Mouse (Mus musculus) lung, adult 18-20 months (tissue): ENCODE measurements around the gene Tff2.

Experiments used
- DNase-seq, 2 experiments: peaks; one replicate each; pipeline ENCODE4 v3.0.0; 2022; ENCODE audit warnings: mixed read lengths in 2 of 2

Gene Tff2

DNA sequence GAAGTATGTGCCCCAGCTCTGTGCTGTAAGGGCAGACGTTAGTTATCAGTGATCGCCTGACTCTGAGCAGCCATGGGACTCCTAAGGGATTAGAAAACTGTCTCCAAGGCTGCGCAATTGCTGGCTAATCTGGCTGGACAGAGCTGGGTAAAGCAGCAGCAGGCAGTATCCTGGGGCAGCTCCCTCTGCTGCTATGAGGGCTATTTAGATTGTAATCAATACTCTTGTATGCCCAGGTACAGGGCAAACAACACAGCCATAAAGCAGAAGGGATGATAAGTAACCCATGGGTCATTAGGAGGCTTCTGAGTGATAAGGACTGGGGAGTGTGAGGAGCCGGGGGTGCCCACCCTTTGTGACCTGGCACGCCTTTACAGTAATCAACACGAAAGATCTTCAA, 9.2 kb downstream of the Tff2 start:
- no peak for DNase-seq

DNA sequence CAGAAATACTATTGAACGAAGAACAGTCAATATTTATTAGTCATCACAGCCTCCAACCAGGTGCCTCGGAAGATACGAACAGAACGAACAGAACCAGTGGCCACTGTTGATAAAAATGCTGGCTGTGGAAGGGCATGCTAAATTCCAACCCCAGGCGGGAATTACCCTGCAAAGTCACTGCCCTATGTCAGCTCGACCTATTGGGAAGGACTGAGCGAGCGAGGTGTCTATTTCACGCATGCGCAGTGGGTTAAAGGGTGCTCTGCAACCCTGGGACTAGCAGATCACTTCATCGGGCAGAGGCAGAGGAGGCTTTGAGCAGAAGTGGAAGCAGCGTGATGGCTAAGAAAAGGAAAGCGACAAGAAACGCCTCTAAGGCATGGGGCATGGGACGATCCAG, 10.3 kb downstream of the Tff2 start:
- DNase-seq = no peak

DNA sequence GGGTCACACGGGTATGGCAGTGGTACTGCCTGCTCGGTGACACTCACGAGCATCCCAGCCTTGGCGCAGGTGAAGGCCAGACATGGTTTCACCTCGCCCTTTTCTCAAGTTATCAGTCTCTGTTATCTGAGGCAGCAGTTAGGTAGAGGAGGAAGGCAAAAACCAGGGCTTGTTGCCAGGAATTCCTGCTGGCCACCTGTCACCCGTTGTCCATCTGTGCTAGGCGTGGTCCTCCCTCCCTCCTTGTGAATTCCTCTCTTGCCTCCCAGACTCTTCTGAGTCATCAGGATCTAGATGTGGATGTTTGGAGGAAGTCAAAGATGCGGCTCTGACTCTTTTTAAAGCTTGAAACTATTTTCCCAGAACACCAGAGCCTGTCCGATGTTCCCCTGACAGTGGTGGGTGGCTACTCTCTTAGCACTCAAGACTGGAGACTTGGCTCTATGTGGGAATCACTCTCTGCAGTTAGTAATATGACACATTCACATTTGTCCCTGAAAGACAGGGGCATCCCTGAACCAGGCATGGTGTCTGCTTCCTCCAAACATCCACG, 12.7 kb downstream of the Tff2 start:
- DNase-seq = no peak

DNA sequence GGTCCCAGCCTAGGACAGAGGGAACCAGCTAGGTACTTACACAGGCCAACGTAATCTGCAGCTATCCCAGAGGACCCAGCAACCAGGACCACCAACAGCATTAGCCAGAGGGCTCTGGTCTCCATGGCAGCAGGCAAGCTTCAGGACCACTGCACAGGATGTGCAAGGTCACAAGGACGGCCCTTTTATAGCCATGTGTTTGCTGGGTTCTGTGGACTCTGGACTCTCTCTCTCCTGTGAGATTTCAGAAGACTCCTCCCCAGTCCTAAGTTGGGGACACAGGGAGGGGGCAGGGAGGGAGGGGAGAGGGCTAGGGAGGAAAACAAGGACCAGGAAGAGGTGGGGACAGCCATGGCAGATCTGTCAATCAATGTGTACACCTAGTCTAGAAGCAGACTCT, 14.6 kb downstream of the Tff2 start, which contains the start of gene Tff3:
TSS of gene Tff3 (minus strand) at position 195 of the 400 bp plus-strand sequence.
- DNase-seq = no peak

DNA sequence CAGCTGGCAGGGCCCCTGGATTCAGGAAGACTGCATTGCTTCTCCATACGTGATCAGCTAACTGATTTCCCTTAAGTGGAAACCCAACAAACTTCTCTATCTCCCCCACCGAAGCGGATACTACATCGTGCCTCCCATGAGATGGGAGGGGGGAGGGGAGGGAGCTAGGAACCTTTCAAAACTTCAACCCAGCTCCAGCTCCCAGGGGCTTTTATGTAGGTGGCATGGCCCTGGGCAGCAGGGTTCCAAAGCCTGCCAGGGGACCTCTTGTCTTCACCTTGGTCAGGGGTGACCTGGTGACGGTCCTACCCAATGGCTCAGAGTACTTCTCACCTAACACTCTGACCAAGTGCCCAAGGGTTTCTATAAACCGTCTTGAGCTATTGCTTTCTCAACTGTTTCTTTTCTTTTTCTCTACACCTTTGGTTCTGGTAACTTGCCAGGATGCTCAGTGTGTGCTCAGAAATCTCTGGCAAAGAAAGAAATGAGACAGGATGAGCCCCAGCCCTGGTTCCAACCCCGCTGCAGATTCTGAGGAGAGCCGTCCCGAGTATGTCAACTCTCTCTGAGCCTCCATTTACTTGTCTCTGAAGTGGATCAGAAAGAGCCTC, 15.3 kb downstream of the Tff2 start:
- DNase-seq = no peak

DNA sequence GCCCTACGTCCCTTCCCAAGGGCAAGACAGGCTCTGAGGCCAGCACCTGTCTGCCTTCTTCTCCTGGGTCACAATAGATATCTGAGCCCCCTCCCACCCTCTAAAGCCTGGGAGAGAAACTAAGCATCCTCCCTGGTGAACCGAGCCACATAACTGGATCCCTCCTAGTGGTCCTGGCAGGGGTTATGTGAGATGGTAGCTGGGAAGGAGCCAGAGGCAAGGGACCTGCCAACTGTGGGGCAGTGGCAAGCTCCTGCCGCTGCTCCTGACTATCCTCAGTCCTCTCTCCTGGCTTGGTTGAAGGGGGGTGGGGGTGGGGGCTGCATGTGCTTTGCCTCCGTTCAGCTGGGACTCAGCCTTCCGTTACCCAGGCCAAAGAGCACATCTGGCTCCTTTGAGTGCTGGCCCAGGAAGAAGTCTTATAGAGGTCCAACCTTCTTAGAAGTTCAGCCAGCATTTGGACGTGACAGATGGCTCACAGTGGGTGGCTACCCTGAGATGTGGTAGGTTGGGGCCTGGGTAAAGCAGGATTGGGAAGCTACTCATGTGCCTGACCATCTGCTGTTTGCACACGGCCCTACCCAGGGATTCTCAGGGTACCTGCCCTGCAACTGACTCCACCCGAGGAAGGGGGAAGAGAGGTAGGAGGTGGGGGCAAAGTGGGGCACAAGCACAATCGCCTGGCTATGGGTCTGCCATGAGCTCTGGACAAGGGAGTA, 18.4 kb downstream of the Tff2 start:
- no peak for DNase-seq

DNA sequence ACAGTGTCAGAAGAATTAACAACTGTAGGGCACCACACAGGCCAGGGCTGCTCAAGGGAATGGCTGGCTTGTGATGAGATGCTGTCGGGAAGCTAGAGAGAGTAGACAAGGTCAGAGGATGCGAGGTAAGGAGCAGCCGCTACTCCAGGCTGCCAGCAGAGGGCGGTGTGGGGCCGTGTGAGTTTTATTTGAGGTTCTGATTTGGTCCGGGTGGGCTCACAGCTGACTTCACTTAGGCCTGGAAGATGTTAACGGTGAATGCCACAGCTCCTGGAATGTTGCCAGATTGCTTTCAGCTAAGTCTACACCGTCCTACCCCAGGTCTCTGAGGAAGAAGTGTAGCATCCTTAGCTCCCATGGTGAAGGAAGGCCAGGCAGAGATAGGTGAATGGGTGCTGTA, 22.1 kb downstream of the Tff2 start:
- no peak for DNase-seq

DNA sequence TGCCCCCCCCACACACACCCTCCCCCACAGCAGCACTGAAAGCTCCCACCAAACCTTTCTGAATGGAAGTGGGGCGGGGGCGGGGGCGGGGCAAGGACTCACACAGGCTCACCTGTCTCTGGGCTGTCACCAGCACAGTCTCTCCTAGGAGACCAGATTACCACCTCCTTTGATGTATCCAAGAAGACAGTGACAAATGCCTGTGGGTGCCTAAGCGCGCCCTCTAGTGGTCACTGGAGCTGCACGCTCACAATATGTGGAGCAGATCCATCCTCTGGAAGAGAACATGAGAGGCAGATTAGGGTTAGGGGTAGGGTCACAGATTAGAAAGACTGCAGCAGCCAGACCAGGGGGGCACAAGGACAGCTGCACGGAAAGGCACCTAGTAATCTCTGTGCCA, 24.7 kb downstream of the Tff2 start:
- DNase-seq = peak; percentile 48 to 64

DNA sequence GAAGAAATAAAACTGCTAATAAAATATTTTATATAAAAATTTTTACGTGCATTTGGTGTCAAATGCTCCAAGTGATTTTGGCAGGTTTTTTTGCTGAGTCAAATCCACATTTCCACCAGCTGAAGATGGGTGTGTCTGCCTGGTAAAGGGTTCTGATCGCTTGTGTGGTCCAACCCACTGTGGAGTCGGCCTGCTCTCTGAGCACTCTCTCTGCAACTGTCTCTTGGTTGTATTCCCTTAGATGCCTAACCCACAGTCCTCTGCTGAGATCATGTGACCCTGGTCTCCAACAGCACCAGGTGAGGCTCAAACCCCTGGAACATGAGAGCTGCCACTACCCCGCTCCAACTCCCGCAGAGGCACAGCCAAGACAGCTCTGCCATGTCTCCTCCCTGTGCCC, 26.1 kb downstream of the Tff2 start:
- DNase-seq = no peak

DNA sequence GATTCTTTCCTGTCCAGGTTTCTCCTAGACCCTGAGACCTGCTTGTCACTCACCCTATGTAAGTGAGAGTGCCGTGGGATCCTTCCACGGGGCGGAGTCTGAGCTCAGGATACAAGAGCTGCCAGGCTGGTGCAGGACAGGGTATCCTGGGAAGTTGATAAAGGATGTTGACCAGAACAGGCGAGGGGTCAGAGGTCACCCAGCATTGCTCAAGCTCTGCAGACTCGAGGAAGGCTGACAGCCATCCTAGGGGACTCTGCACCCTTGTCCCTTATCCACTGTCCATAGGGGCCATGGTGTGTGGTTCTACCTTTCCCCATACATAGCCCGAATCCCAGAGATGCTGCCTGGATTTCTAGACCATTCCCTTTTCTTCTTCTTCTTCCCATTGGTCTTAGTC, 28.0 kb downstream of the Tff2 start:
- no peak for DNase-seq

DNA sequence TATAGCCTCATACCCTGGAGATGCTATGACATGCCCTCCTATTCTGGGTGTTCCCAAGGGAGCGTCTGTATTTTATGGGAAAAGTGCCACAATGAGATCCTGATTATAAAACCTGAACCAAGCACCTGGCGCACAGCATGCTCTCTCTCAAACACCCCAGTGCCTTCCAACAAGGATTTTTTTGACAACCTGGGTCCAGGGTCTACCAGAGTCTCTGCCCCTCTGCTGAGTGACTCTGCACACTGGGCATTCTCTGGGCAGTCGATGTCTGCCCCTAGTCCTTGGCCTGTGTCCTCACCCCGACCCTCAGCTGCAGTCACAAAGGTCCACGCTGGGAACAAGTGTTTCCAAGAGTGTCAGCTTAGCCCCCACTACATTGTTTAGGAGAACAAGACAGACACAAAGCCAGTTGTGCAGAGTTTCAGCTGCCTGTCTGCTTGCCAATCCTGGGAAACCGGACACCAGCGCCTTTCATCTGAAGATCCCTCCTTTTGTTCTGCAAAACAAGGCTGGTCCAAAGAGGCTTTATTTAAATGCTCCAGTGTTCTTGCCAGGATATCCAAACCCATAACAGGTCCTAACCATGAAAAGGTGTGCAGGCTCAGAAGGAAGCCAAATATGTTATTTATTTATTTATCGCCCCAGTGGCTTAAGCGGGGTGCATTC, 30.8 kb downstream of the Tff2 start:
- DNase-seq = no peak

DNA sequence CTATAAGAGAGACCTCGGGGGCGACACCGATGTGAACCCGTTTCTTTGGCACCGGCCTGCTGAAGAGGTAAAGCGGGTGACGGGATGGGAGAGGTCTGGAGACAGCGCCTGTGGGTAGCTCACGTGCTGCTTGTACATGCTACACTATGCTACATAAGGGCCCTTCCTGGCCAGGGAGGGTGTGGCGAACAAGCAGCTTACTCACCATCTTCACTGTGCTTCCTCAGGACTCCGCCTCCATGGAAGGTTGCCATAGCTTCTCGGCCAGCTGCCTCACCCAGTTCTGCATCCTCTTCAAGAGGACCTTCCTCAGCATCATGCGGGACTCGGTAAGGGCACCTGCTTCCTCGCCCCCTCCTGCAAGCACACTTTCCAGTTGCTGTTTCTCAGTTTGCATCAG, 35.7 kb downstream of the Tff2 start:
- DNase-seq = peak; percentile 32 to 48

DNA sequence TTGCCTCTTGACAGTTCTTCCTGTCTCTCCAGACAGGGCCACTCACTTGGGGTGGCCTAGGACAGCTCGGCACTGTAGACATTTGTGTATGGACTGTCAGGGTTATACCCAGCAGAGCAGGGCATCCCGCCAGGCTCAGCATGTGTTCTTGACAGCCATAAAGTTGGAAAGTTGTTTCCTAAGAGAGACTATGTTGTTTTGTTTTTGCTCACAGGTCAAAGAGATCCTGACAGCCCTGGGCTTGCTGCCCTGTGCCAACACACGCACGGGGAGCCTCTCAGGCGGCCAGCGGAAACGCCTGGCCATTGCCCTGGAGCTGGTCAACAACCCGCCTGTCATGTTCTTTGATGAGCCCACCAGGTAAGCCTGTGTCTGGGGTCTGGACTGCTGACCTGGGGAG, 40.3 kb downstream of the Tff2 start:
- DNase-seq = no peak

DNA sequence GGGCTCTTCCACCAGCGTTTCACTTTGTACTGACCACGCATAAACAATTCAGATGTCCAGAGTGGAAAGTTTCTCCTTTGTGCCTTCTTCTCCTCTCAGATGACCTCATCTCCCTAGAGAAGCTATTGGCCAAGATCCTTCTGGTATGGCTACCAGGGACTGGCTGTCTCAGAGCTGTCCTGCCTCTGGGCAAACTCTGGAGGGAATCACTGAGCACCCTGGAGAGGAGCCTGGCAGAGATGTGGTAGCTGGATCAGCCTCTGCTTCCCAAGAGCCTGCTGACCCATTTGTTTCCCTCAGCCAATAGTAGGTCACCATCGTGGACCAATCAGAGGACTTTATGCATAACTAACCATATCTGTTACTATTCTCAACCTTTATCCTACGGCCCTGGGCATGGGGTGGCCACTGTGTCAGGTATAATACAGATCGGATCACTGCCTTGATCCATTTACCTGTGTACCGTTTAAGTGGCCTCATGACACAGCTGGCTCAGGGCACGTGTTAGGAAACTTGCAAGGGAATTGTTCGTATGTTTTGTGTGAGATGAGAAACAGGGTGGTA, 41.0 kb downstream of the Tff2 start:
- DNase-seq = no peak

DNA sequence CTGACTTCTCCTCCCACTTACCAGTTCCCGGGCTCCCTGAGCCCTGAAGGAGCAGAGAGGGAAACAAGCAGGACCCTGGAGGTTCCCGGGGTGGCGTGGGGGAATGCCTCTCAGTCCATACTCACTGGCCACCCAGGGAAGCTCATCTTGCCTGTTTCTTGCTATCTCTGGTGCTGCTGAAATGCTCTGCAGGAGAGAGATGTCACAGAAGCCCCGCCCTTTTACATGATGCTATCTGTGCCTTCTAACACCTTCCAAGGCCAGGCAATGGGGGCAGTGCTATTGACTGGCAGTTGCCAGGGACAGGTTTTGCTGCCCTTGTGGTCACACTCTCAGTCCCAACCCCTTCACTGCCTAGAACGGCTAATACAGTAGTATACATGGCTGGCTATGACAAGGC, 45.3 kb downstream of the Tff2 start:
- DNase-seq = no peak

DNA sequence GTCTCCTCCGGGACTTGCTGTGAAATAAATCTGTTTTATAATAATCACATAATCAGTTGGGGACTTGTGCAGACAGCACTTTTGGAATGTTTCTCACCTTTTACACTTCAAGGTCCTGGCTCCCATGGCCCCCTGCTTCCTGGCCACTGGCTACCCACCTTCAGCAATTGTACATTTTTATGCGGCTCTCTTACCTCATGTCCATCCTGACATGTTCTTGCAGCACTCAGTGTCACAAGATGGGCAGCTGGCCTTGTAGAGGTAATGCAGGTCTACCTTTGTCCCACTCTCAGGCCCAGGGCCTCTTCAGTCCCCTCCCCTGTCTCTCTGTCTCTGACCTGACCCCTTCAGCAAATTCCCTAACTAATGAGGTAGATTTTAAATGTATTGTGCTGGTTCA, 47.2 kb downstream of the Tff2 start:
- DNase-seq = no peak

DNA sequence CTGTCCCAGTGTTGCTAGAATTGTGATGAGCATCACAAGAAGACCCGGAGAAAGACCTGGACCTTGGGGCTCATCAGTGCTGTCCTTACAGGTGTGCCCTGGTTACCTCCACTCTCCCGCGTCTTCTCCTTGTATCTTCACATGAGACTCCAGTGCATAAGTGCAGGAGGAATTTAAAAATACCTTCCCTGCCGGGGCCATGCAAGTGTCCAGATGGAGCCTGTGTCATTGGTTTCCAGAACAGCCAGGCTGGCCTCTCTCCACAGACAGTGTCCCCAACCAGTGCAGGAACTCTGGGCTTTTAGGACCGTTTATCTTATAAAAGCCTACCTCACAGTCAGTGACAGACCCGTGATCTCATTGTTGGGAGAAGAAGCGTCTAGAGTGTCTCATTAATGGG, 48.5 kb downstream of the Tff2 start:
- DNase-seq = no peak

DNA sequence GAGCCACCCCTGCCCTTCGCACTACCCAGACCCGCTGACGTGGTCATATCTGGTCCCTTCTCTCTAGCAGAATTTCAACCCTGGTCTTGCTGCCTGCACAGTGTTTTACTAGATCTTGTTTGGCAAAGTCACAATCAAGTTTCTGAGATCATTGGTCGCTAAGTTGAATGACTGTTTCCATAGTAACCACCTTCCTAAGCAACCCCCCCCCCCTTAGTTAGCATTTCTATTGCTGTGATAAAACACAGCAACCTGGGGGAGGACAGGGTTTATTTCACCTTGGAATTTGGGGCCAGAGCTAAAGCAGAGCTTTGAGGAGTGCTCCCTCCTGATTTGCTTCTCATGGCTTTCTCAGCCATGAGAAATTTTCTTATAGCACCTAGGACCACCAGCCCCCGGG, 49.3 kb downstream of the Tff2 start:
- no peak for DNase-seq
